35 mouse cellular contexts compared by ENCODE assay signal in the genomic region with DNA sequence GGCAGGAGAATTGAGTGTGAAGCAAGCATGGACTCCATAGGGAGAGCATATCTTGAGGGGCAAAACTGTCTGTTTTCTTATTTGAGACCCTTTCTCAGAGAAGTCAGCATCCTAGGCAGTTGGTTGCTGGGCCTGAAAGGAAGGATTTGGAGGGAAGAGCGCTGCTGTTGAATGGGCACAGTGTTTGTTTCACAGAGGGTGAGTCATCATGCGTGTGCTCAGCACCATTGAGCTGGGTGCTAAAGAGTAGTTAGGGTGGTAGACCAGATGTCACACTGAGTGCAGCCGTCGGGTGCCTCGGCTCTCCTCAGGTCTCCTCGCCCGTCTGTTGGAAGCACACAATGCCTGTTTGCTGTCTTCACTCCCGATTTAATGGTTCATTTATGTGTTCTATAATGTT.
"Had no signal": no experiment of that assay in that cellular context is flagged by ENCODE, and none has a peak within 500 bp of the region (broad histone marks: within the 10 kb centered on the region; RNA-seq: fewer than 3 reads in every experiment).

No protein-coding gene starts in this region.

- H3K9me3 ChIP-seq: heart, embryonic 12.5 days; heart, embryonic 13.5 days; heart, embryonic 15.5 days; hindbrain, embryonic 10.5 days; hindbrain, embryonic 12.5 days; hindbrain, embryonic 13.5 days; hindbrain, embryonic 15.5 days; intestine, embryonic 15.5 days; kidney, embryonic 15.5 days had no signal

- DNase-seq: heart, postnatal 10 days; heart, postnatal 14 days; heart, postnatal 36 days; heart, postnatal 4 days; kidney, adult 11 months; kidney, adult 18-20 months; kidney, adult 2 months; kidney, adult 8-10 months; kidney, adult 9 months; kidney, postnatal 10 days; kidney, postnatal 14 days; kidney, postnatal 25 days; kidney, postnatal 36 days; kidney, postnatal 4 days; layer of hippocampus, adult 9-11 months; layer of hippocampus, postnatal 36 days had no signal

- H3K4me3 ChIP-seq: heart, embryonic 12.5 days; heart, embryonic 13.5 days; heart, embryonic 15.5 days; hindbrain, embryonic 10.5 days; hindbrain, embryonic 12.5 days; hindbrain, embryonic 13.5 days; hindbrain, embryonic 15.5 days; intestine, embryonic 15.5 days; kidney, embryonic 15.5 days; layer of hippocampus, adult 2 months; left cerebral cortex, adult 2 months had no signal

- H3K27ac ChIP-seq: heart, embryonic 13.5 days; heart, embryonic 15.5 days; hindbrain, embryonic 10.5 days; hindbrain, embryonic 12.5 days; hindbrain, embryonic 13.5 days; hindbrain, embryonic 14.5 days; hindbrain, embryonic 15.5 days; hindbrain, postnatal 0 days; intestine, embryonic 15.5 days; kidney, embryonic 15.5 days; kidney, postnatal 0 days; layer of hippocampus, adult 2 months; left cerebral cortex, adult 2 months had no signal

- ATAC-seq: hindbrain, embryonic 16.5 days; hindbrain, postnatal 0 days; inflammation-experienced regulatory T-cells, adult 6 months; intestine, embryonic 15.5 days; intestine, embryonic 16.5 days; intestine, postnatal 0 days had no signal

- H3K36me3 ChIP-seq: hindbrain, embryonic 15.5 days had no signal

- H3K9ac ChIP-seq: heart, embryonic 12.5 days; heart, embryonic 13.5 days; heart, embryonic 15.5 days; hindbrain, embryonic 12.5 days; hindbrain, embryonic 13.5 days; hindbrain, embryonic 14.5 days; hindbrain, embryonic 15.5 days; intestine, embryonic 15.5 days; kidney, embryonic 15.5 days had no signal

- H3K27me3 ChIP-seq: heart, embryonic 12.5 days; heart, embryonic 13.5 days; heart, embryonic 15.5 days; hindbrain, embryonic 12.5 days; hindbrain, embryonic 13.5 days; hindbrain, embryonic 15.5 days; intestine, embryonic 15.5 days; kidney, embryonic 15.5 days had no signal

- H3K4me2 ChIP-seq: heart, embryonic 11.5 days; heart, embryonic 12.5 days; heart, embryonic 13.5 days; heart, embryonic 15.5 days; hindbrain, embryonic 12.5 days; hindbrain, embryonic 13.5 days; hindbrain, embryonic 14.5 days; hindbrain, embryonic 15.5 days; intestine, embryonic 15.5 days; kidney, embryonic 15.5 days had no signal

- H3K4me1 ChIP-seq: hindbrain, embryonic 12.5 days; hindbrain, embryonic 15.5 days; intestine, embryonic 15.5 days had no signal
